Mouse (Mus musculus) forebrain, postnatal 0 days (tissue): ENCODE results near the gene Ugt1a6a. TPM values are rescaled to one million over a fixed set of nuclear protein-coding genes. Genes with fewer than 3 reads are reported as not detected.
"Not testable (repeated sequence)": the region's sequence is repeated elsewhere in the genome, so short reads cannot be mapped to it uniquely, and the experiment has no call there.

Experiments
- ATAC-seq: fragments of 200-750 bp; cut with Nextera tagmentation; 2 replicates; pipeline ENCODE4 v1.8.0; 2017; ENCODE audit warnings: mild to moderate bottlenecking, moderate library complexity
- DNase-seq: peaks from one replicate; pipeline ENCODE4 v3.0.0-alpha.2; 2015
- H3K27ac ChIP-seq: fragments of 300-500 bp; sonication (generic); 2 replicates; pipeline ENCODE4 v1.5.1; 2014; ENCODE audit warnings: low read depth, mild to moderate bottlenecking, antibody characterized with exemption, low read length, moderate library complexity, mixed read lengths
- H3K27me3 ChIP-seq: fragments of 300-500 bp; sonication (generic); 2 replicates; pipeline ENCODE4 v1.6.1; 2014; ENCODE audit warnings: mild to moderate bottlenecking, low read length, mixed read lengths; ENCODE audit not compliant: insufficient read depth
- H3K36me3 ChIP-seq: fragments of 300-500 bp; sonication (generic); 2 replicates; pipeline ENCODE4 v1.6.1; 2014; ENCODE audit warnings: mild to moderate bottlenecking, moderate library complexity; ENCODE audit not compliant: insufficient read depth
- H3K4me1 ChIP-seq: fragments of 300-500 bp; sonication (generic); 2 replicates; pipeline ENCODE4 v1.6.1; 2014; ENCODE audit warnings: antibody characterized with exemption; ENCODE audit not compliant: insufficient read depth
- H3K4me2 ChIP-seq: fragments of 300-500 bp; sonication (generic); 2 replicates; pipeline ENCODE4 v1.6.1; 2014; ENCODE audit warnings: low read depth, mild to moderate bottlenecking, moderate library complexity
- H3K4me3 ChIP-seq: fragments of 300-500 bp; sonication (generic); 2 replicates; pipeline ENCODE4 v1.5.1; 2014; ENCODE audit warnings: low read depth, low read length, mixed read lengths
- H3K9ac ChIP-seq: fragments of 300-500 bp; sonication (generic); 2 replicates; pipeline ENCODE4 v1.6.1; 2014; ENCODE audit warnings: mild to moderate bottlenecking
- H3K9me3 ChIP-seq: fragments of 300-500 bp; sonication (generic); 2 replicates; pipeline ENCODE4 v1.6.1; 2016; ENCODE audit warnings: low read length
- CTCF ChIP-seq: sonication (generic); IDR thresholded peaks from 2 replicates; pipeline ENCODE4 v1.5.1; 2016; ENCODE audit warnings: antibody characterized with exemption, control low read depth, low read depth
- WGBS: fragments of 180-500 bp; shearing (Covaris S2); extraction: QIAGEN DNeasy Blood & Tissue Kit; methylation state at CpG from one replicate; pipeline ENCODE4 v1.1.7; 2014; 5-methylcytosine and 5-hydroxymethylcytosine counted together
- polyA plus RNA-seq: library from polyadenylated mRNA; unstranded; fragments of >200 nt; fragmentation: Nextera tagmentation; extraction: Ambion mirVana; gene quantifications from 2 replicates; pipeline ENCODE4 v1.2.1, GENCODE M21; 2015
- total RNA-seq: library from RNA; depleted of rRNA; stranded (reverse); fragments of >200 nt; gene quantifications from 2 replicates; pipeline ENCODE4 v1.2.3, GENCODE M21; 2014; rRNA removed

The Ugt1a6a gene
- 0.69 and 2.0 TPM in 2 replicates for total RNA-seq
- polyA plus RNA-seq: 3.8 and 5.1 TPM in 2 replicates

- H3K4me3 ChIP-seq, H3K4me2 ChIP-seq, H3K9me3 ChIP-seq, H3K36me3 ChIP-seq, H3K9ac ChIP-seq, H3K27me3 ChIP-seq, H3K4me1 ChIP-seq: not testable (repeated sequence)
- ATAC-seq: peak; percentile 85
- 32% methylated on average over 5 of the region's 5 CpGs for WGBS
- peak within 1 kb of the TSS; percentile 45; the same call in 1 of the 2 replicates for H3K27ac ChIP-seq
- peak; percentile 47 for DNase-seq
Measured at GRCm38 (mm10) chr1:88134457-88135011, at the start of gene Ugt1a6a. Ugt1a6a (plus strand) TSS chr1:88134809.

DNA sequence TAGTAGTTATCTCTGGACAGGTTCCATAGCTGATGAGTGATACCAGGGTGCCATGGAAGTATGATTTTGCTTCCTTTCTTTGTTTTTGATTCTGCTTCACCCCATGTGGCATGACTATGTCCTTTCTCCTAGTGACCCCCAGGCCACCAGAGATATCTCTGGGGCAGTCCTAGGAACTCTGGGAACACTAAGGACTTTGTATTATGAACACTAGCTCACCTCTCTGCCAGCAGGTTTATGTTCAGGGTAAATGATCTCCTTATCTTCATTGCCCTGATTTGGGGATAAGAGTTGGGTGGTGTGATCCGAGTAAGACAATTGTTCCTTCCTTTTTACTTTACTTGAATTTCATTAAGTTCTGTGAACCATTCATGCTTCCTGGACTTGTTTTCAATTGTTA lies 48.5 kb upstream of the Ugt1a6a start:
- H3K4me3 ChIP-seq: no peak overlapping the region
- H3K9ac ChIP-seq: no peak overlapping the region
- H3K9me3 ChIP-seq: no peaks in the 10 kb centered on the region
- no peaks in the 10 kb centered on the region for H3K36me3 ChIP-seq
- no peak for DNase-seq
- no peaks in the 10 kb centered on the region for H3K27me3 ChIP-seq
- H3K4me2 ChIP-seq: no peak overlapping the region
- H3K4me1 ChIP-seq: no peaks in the 10 kb centered on the region
- no peak overlapping the region for H3K27ac ChIP-seq
- no peak for ATAC-seq
- 86% methylated on average over 1 of the region's 1 CpGs for WGBS
- no peak for TF ChIP-seq CTCF

DNA sequence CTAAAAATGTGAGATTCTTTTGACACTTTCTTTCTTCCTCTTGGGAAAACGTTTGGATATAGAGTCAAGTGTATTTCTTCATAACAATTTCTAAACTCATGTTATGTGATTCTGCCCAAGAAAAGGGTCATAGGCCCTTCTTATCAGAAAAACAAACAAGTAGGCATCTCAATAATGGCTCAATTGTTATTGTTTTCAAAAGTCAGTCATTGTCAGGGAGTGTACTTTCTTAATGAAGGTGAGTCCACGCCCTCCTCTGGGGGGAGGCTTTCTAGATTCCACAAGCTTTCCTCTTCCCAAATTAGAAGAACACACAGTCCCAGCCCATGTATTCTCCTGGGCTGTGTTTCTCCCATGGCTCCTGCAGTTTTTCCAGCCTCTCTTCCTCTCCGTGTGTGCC lies 47.1 kb upstream of the Ugt1a6a start, which contains the start of gene Ugt1a8:
Gene Ugt1a8 (plus strand): TSS at position 301 of the 400 bp plus-strand sequence.
- ATAC-seq (no peak), DNase-seq (no peak)
- Histone ChIP-seq H3K27me3 (no peaks in the 10 kb centered on the region), H3K9ac (no peak within 1 kb of the TSS), H3K9me3 (no peaks in the 10 kb centered on the region), H3K4me2 (no peak within 1 kb of the TSS), H3K36me3 (no peaks in the 10 kb centered on the region), H3K4me1 (no peaks in the 10 kb centered on the region), H3K27ac (no peak within 1 kb of the TSS), H3K4me3 (no peak within 1 kb of the TSS)
- TF ChIP-seq CTCF: no peak
- 77% methylated on average over 3 of the region's 3 CpGs for WGBS

DNA sequence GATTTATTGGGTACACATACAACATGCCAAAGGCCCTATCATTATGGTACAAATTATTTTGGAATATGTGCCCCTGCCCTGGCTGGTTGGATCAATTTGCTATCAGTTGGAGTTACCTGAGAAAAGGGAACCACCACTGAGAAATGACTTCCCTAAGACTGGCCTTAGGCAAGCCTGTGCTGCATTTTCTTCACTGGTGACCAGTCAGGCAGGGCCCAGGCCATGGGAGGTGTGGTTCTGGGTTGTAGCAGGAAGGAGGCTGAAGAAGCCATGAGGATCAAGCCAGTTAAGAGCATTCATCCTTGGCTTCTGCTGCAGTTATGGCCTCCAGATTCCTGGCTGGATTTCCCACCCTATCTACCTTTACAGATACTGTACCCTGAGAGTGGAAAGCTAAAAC lies 42.3 kb upstream of the Ugt1a6a start:
- H3K9me3 ChIP-seq: no peaks in the 10 kb centered on the region
- no peak for DNase-seq
- no peaks in the 10 kb centered on the region for H3K4me1 ChIP-seq
- no peak overlapping the region for H3K4me2 ChIP-seq
- no peak overlapping the region for H3K4me3 ChIP-seq
- no peak overlapping the region for H3K9ac ChIP-seq
- ATAC-seq: no peak
- H3K36me3 ChIP-seq: no peaks in the 10 kb centered on the region
- TF ChIP-seq CTCF: no peak
- H3K27me3 ChIP-seq: no peaks in the 10 kb centered on the region
- H3K27ac ChIP-seq: no peak overlapping the region

- not testable (repeated sequence) for H3K27ac ChIP-seq, H3K4me3 ChIP-seq, H3K4me2 ChIP-seq, H3K9ac ChIP-seq, H3K9me3 ChIP-seq, H3K36me3 ChIP-seq, H3K4me1 ChIP-seq, DNase-seq, H3K27me3 ChIP-seq, ATAC-seq
- peak; percentile 42 for TF ChIP-seq CTCF
- WGBS: 65% methylated on average over 3 of the region's 3 CpGs
Measured at GRCm38 (mm10) chr1:88094270-88094676, 40.3 kb upstream of the Ugt1a6a start.

- DNase-seq (no peak), ATAC-seq (no peak)
- Histone ChIP-seq H3K27ac (no peak within 1 kb of the TSS), H3K9ac (no peak within 1 kb of the TSS), H3K27me3 (no peaks in the 10 kb centered on the region), H3K9me3 (no peaks in the 10 kb centered on the region), H3K4me3 (no peak within 1 kb of the TSS), H3K36me3 (no peaks in the 10 kb centered on the region), H3K4me2 (no peak within 1 kb of the TSS), H3K4me1 (no peaks in the 10 kb centered on the region)
- TF ChIP-seq CTCF: no peak
- WGBS: 60% methylated on average over 10 of the region's 10 CpGs
Measured at GRCm38 (mm10) chr1:88094941-88095492, 39.6 kb upstream of the Ugt1a6a start, which contains the start of gene Ugt1a7c. Ugt1a7c (plus strand) TSS chr1:88095062.

GRCm38 (mm10) chr1:88098546-88098945 lies 36.1 kb upstream of the Ugt1a6a start:
- H3K4me2 ChIP-seq, H3K9me3 ChIP-seq, H3K9ac ChIP-seq, H3K4me3 ChIP-seq, H3K27me3 ChIP-seq, H3K27ac ChIP-seq, H3K36me3 ChIP-seq, H3K4me1 ChIP-seq, ATAC-seq, DNase-seq: not testable (repeated sequence)
- 94% methylated on average over 3 of the region's 3 CpGs for WGBS

GRCm38 (mm10) chr1:88099691-88100090 lies 34.9 kb upstream of the Ugt1a6a start:
- H3K4me2 ChIP-seq, DNase-seq, H3K9ac ChIP-seq, H3K4me1 ChIP-seq, ATAC-seq, H3K27me3 ChIP-seq, H3K4me3 ChIP-seq, H3K9me3 ChIP-seq, H3K27ac ChIP-seq, H3K36me3 ChIP-seq: not testable (repeated sequence)
- WGBS: 79% methylated on average over 2 of the region's 2 CpGs

- WGBS: 77% methylated on average over 2 of the region's 3 CpGs
Measured at GRCm38 (mm10) chr1:88103019-88103418, 31.6 kb upstream of the Ugt1a6a start, which contains the start of gene Ugt1a6b. Ugt1a6b (plus strand) TSS chr1:88103252.

GRCm38 (mm10) chr1:88103697-88104468 lies 30.7 kb upstream of the Ugt1a6a start:
- H3K9ac ChIP-seq, H3K36me3 ChIP-seq, H3K4me1 ChIP-seq, H3K4me2 ChIP-seq, H3K27ac ChIP-seq, DNase-seq, H3K4me3 ChIP-seq, H3K9me3 ChIP-seq, H3K27me3 ChIP-seq, ATAC-seq: not testable (repeated sequence)
- 66% methylated on average over 5 of the region's 5 CpGs for WGBS

More at GRCm38 (mm10) chr1:88103019-88103418, 31.6 kb upstream of the Ugt1a6a start, which contains the start of gene Ugt1a6b:
- H3K4me2 ChIP-seq, H3K36me3 ChIP-seq, H3K4me3 ChIP-seq, DNase-seq, H3K9ac ChIP-seq, H3K27me3 ChIP-seq, H3K27ac ChIP-seq, H3K4me1 ChIP-seq, H3K9me3 ChIP-seq, ATAC-seq: not testable (repeated sequence)
